ENCODE assay signal across 9 mouse cellular contexts in genomic region chr6:136875670-136876069, GRCm38 (mm10). TPM values are rescaled to one million over a fixed set of nuclear protein-coding genes. Genes with fewer than 3 reads are reported as not detected.
A peak's percentile ranks its signal among the peaks of the same experiment; 100 is the strongest.
DNase-seq lines count a peak whose midpoint lies in the region; ATAC-seq and TF ChIP-seq lines count a peak whose summit lies in the region.
"Had no signal": no experiment of that assay in that cellular context is flagged by ENCODE, and none has a peak within 500 bp of the region (broad histone marks: within the 10 kb centered on the region; RNA-seq: fewer than 3 reads in every experiment).

Gene Mgp, minus strand, starts transcription at chr6:136875823.

- H3K27ac ChIP-seq in layer of hippocampus, adult 2 months, result no peak within 1 kb of the TSS

- H3K4me3 ChIP-seq in layer of hippocampus, adult 2 months, result no peak within 1 kb of the TSS; the same call in 1 of the 2 replicates

- peak; percentile 19 to 29 for DNase-seq in layer of hippocampus, adult 2 months (ENCODE audit: low spot score in 2 of 2)
- no peak for DNase-seq in layer of hippocampus, adult 9-10 months (ENCODE audit: low spot score)
- DNase-seq in embryo, embryonic 11 days, result peak; percentile 46
- peak; percentile 74 to 79 for DNase-seq in heart, adult 9 months (ENCODE audit: low spot score in 2 of 2)
- no peak for DNase-seq in layer of hippocampus, postnatal 10 days (ENCODE audit: low spot score in 2 of 2)
- DNase-seq in lung, postnatal 36 days, result peak; percentile 63

- no peak for TF ChIP-seq CTCF in layer of hippocampus, adult 2 months (conservative IDR thresholded peaks at IDR 0.05)

- no peak for ATAC-seq in erythroblast, adult 5-6 weeks (replicated peaks; ENCODE audit: low FRiP score, poor library complexity, severe bottlenecking)
- ATAC-seq in CD4-positive, CD25-positive, alpha-beta regulatory T cell, adult 4 months, result no peak

RNA-seq across cellular contexts. Expression of gene Mgp, which starts in this region (rescaled TPM):
- 10 to 100 TPM; 23.1 to 29.1 TPM for total RNA-seq in layer of hippocampus, adult 2 months (2021)
- total RNA-seq in layer of hippocampus, postnatal 10 days (2021), result 10 to 100 TPM; 15.1 to 26.3 TPM
- 1.9 TPM in 1 of 2 replicates, not detected in the other for total RNA-seq in erythroblast, adult 5-6 weeks (2015; ENCODE audit: low replicate concordance)
- 1.9 TPM in 1 of 2 replicates, not detected in the other for total RNA-seq in erythroblast, adult 5-6 weeks (2017; ENCODE audit: low replicate concordance)
- polyA plus RNA-seq in CD4-positive, CD25-positive, alpha-beta regulatory T cell, adult 4 months (2017; shearing (Covaris generic)), result not detected
- total RNA-seq: MEL had no signal

Comparison
In these comparisons a context has a peak if more than half of its experiments do, and no peak if none do; other contexts are left out.
1. RNA of gene Mgp (total RNA-seq): 23.1 to 29.1 TPM in layer of hippocampus, adult 2 months and 15.1 to 26.3 TPM in layer of hippocampus, postnatal 10 days; 1.9 TPM in erythroblast, adult 5-6 weeks; every median in the first group is over 4 times any median in the second.
2. DNase-seq: peak in layer of hippocampus, adult 2 months (2 of 2), embryo, embryonic 11 days (single experiment), heart, adult 9 months (2 of 2) and lung, postnatal 36 days (single experiment); none in layer of hippocampus, adult 9-10 months (single experiment) and layer of hippocampus, postnatal 10 days (0 of 2).